Mouse (Mus musculus): ENCODE data around the gene Jhy. TPM values are rescaled to one million over a fixed set of nuclear protein-coding genes. Genes with fewer than 3 reads are reported as not detected.

Jhy gene
- polyA plus RNA-seq, 1 experiment from 2014 or later: 0.09 TPM

DNA sequence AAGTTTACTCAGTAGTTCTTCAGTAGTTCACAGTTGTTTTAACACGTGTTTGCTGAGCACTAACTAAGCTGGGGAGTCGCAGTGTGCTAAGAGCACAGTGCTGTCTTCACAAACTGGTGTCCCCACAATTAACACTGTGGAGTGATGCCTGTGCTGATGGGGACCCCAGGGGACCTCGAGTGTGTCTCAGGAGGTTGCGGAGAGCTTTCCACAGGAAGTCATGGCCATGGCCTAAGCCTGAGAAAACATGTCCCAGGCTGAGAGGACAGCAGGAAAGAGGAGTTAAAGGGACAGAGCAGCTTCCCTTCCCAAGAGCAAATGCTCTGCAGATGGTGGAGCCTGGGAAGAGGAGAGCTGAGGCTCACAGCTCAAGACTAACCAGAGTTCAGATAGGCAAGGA is 16.8 kb downstream of the Jhy start:
- ATAC-seq: no peak
- Histone ChIP-seq H3K4me3 (ENCODE audit: low read length) (no peak overlapping the region), H3K9ac (ENCODE audit: low read depth, low read length) (no peak overlapping the region), H3K27me3 (replicated peaks; ENCODE audit: control insufficient read depth, insufficient read depth, low read length) (no peaks in the 10 kb centered on the region), H3K4me1 (ENCODE audit: control insufficient read depth, insufficient read depth, low read length) (no peaks in the 10 kb centered on the region), H3K36me3 (ENCODE audit: control insufficient read depth, insufficient read depth, low read length) (no peaks in the 10 kb centered on the region), H3K9me3 (ENCODE audit: control insufficient read depth, low read length) (no peaks in the 10 kb centered on the region), H3K27ac (ENCODE audit: low read length) (no peak overlapping the region), H3K4me2 (ENCODE audit: low read depth, low read length) (no peak overlapping the region)
- WGBS: 51% methylated on average over 4 of the region's 4 CpGs

GRCm38 (mm10) chr9:40937425-40937824 is 26.5 kb downstream of the Jhy start:
- no peak for ATAC-seq
- Histone ChIP-seq H3K36me3 (ENCODE audit: control insufficient read depth, insufficient read depth, low read length) (no peaks in the 10 kb centered on the region), H3K9me3 (ENCODE audit: control insufficient read depth, low read length) (no peaks in the 10 kb centered on the region), H3K9ac (ENCODE audit: low read depth, low read length) (no peak overlapping the region), H3K27me3 (replicated peaks; ENCODE audit: control insufficient read depth, insufficient read depth, low read length) (no peaks in the 10 kb centered on the region), H3K4me1 (ENCODE audit: control insufficient read depth, insufficient read depth, low read length) (no peaks in the 10 kb centered on the region), H3K4me3 (ENCODE audit: low read length) (no peak overlapping the region), H3K27ac (ENCODE audit: low read length) (no peak overlapping the region), H3K4me2 (ENCODE audit: low read depth, low read length) (no peak overlapping the region)
- WGBS: 63% methylated on average over 7 of the region's 7 CpGs

DNA sequence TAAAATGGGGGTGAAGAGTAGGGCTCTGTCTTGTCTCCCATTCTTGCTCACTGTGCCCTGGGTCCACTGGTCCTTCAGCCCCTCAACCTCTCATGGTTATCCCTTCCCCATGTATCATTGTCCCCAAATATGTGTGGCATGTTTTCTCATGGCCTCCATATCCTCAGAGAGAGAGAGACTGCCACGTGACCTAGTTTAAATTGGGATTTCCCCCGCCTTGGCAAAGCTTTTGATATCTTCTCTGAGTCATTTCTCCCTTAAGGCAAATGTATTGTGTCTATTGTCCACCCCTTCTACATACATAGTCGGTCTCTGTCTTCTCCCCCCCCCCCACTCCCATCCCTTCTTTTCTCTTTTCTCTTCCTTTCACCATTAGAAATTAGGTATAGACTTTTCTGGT is 30.6 kb downstream of the Jhy start:
- H3K4me3 ChIP-seq (ENCODE audit: low read length): no peak overlapping the region
- ATAC-seq: no peak
- no peaks in the 10 kb centered on the region for H3K9me3 ChIP-seq (ENCODE audit: control insufficient read depth, low read length)
- H3K27me3 ChIP-seq (replicated peaks; ENCODE audit: control insufficient read depth, insufficient read depth, low read length): no peaks in the 10 kb centered on the region
- 72% methylated on average over 3 of the region's 3 CpGs for WGBS
- no peak overlapping the region for H3K27ac ChIP-seq (ENCODE audit: low read length)
- H3K36me3 ChIP-seq (ENCODE audit: control insufficient read depth, insufficient read depth, low read length): no peaks in the 10 kb centered on the region
- no peak overlapping the region for H3K9ac ChIP-seq (ENCODE audit: low read depth, low read length)
- no peaks in the 10 kb centered on the region for H3K4me1 ChIP-seq (ENCODE audit: control insufficient read depth, insufficient read depth, low read length)
- no peak overlapping the region for H3K4me2 ChIP-seq (ENCODE audit: low read depth, low read length)

- Histone ChIP-seq H3K4me1 (ENCODE audit: control insufficient read depth, insufficient read depth, low read length) (no peaks in the 10 kb centered on the region), H3K4me2 (ENCODE audit: low read depth, low read length) (no peak overlapping the region), H3K9me3 (ENCODE audit: control insufficient read depth, low read length) (no peaks in the 10 kb centered on the region), H3K9ac (ENCODE audit: low read depth, low read length) (no peak overlapping the region), H3K27me3 (replicated peaks; ENCODE audit: control insufficient read depth, insufficient read depth, low read length) (no peaks in the 10 kb centered on the region), H3K4me3 (ENCODE audit: low read length) (no peak overlapping the region), H3K36me3 (ENCODE audit: control insufficient read depth, insufficient read depth, low read length) (no peaks in the 10 kb centered on the region), H3K27ac (ENCODE audit: low read length) (no peak overlapping the region)
- no peak for ATAC-seq
- 79% methylated on average over 17 of the region's 17 CpGs for WGBS
These were observed 36.5 kb downstream of the Jhy start for GRCm38 (mm10) chr9:40927351-40927980.

- Histone ChIP-seq H3K27ac (ENCODE audit: low read length) (no peak overlapping the region), H3K27me3 (replicated peaks; ENCODE audit: control insufficient read depth, insufficient read depth, low read length) (no peaks in the 10 kb centered on the region), H3K4me1 (ENCODE audit: control insufficient read depth, insufficient read depth, low read length) (no peaks in the 10 kb centered on the region), H3K9me3 (ENCODE audit: control insufficient read depth, low read length) (no peaks in the 10 kb centered on the region), H3K9ac (ENCODE audit: low read depth, low read length) (no peak overlapping the region), H3K4me2 (ENCODE audit: low read depth, low read length) (no peak overlapping the region), H3K36me3 (ENCODE audit: control insufficient read depth, insufficient read depth, low read length) (no peaks in the 10 kb centered on the region), H3K4me3 (ENCODE audit: low read length) (no peak overlapping the region)
- no peak for ATAC-seq
- 71% methylated on average over 12 of the region's 12 CpGs for whole genome bisulfite sequencing
These were observed 45.9 kb downstream of the Jhy start for GRCm38 (mm10) chr9:40917871-40918613.

- no peak overlapping the region for H3K4me2 ChIP-seq (ENCODE audit: low read depth, low read length)
- no peak overlapping the region for H3K4me3 ChIP-seq (ENCODE audit: low read length)
- no peaks in the 10 kb centered on the region for H3K36me3 ChIP-seq (ENCODE audit: control insufficient read depth, insufficient read depth, low read length)
- ATAC-seq: no peak
- H3K9me3 ChIP-seq (ENCODE audit: control insufficient read depth, low read length): no peaks in the 10 kb centered on the region
- no peak overlapping the region for H3K27ac ChIP-seq (ENCODE audit: low read length)
- WGBS: 77% methylated on average over 7 of the region's 7 CpGs
- H3K4me1 ChIP-seq (ENCODE audit: control insufficient read depth, insufficient read depth, low read length): no peaks in the 10 kb centered on the region
- no peaks in the 10 kb centered on the region for H3K27me3 ChIP-seq (replicated peaks; ENCODE audit: control insufficient read depth, insufficient read depth, low read length)
- H3K9ac ChIP-seq (ENCODE audit: low read depth, low read length): no peak overlapping the region
These were observed 55.0 kb downstream of the Jhy start for GRCm38 (mm10) chr9:40908915-40909314.

GRCm38 (mm10) chr9:40908411-40908810 is 55.5 kb downstream of the Jhy start:
- no peaks in the 10 kb centered on the region for H3K4me1 ChIP-seq (ENCODE audit: control insufficient read depth, insufficient read depth, low read length)
- no peak overlapping the region for H3K27ac ChIP-seq (ENCODE audit: low read length)
- no peak for ATAC-seq
- 79% methylated on average over 8 of the region's 8 CpGs for WGBS
- H3K27me3 ChIP-seq (replicated peaks; ENCODE audit: control insufficient read depth, insufficient read depth, low read length): no peaks in the 10 kb centered on the region
- H3K36me3 ChIP-seq (ENCODE audit: control insufficient read depth, insufficient read depth, low read length): no peaks in the 10 kb centered on the region
- H3K9me3 ChIP-seq (ENCODE audit: control insufficient read depth, low read length): no peaks in the 10 kb centered on the region
- H3K4me2 ChIP-seq (ENCODE audit: low read depth, low read length): no peak overlapping the region
- H3K4me3 ChIP-seq (ENCODE audit: low read length): no peak overlapping the region
- no peak overlapping the region for H3K9ac ChIP-seq (ENCODE audit: low read depth, low read length)

DNA sequence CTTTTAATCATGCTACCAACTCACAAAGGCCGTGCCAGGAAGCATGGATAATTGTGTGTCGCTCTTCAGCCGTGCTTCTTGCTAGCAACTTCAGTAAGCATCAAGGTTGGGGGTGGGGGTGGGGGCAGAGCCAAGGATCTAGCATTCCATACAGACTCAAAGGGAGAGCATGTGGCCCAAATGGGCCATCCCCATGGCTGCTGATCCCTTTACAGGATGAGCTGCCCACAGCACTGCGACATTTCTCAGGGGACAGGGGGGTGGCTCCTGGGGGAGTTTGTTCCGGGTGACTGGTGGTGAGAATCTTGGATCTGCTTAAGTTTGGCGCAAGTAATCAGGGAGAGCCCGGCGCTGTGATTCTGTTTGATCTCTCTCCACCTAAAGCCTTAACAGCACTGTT is 56.5 kb downstream of the Jhy start:
- ATAC-seq: no peak
- H3K27me3 ChIP-seq (replicated peaks; ENCODE audit: control insufficient read depth, insufficient read depth, low read length): no peaks in the 10 kb centered on the region
- H3K4me1 ChIP-seq (ENCODE audit: control insufficient read depth, insufficient read depth, low read length): no peaks in the 10 kb centered on the region
- H3K27ac ChIP-seq (ENCODE audit: low read length): no peak overlapping the region
- no peak overlapping the region for H3K4me2 ChIP-seq (ENCODE audit: low read depth, low read length)
- H3K9ac ChIP-seq (ENCODE audit: low read depth, low read length): no peak overlapping the region
- no peaks in the 10 kb centered on the region for H3K9me3 ChIP-seq (ENCODE audit: control insufficient read depth, low read length)
- no peak overlapping the region for H3K4me3 ChIP-seq (ENCODE audit: low read length)
- H3K36me3 ChIP-seq (ENCODE audit: control insufficient read depth, insufficient read depth, low read length): no peaks in the 10 kb centered on the region
- 50% methylated on average over 8 of the region's 8 CpGs for WGBS

- no peaks in the 10 kb centered on the region for H3K4me1 ChIP-seq (ENCODE audit: control insufficient read depth, insufficient read depth, low read length)
- no peaks in the 10 kb centered on the region for H3K36me3 ChIP-seq (ENCODE audit: control insufficient read depth, insufficient read depth, low read length)
- 75% methylated on average over 6 of the region's 6 CpGs for WGBS
- H3K4me2 ChIP-seq (ENCODE audit: low read depth, low read length): no peak overlapping the region
- no peaks in the 10 kb centered on the region for H3K27me3 ChIP-seq (replicated peaks; ENCODE audit: control insufficient read depth, insufficient read depth, low read length)
- no peaks in the 10 kb centered on the region for H3K9me3 ChIP-seq (ENCODE audit: control insufficient read depth, low read length)
- H3K9ac ChIP-seq (ENCODE audit: low read depth, low read length): no peak overlapping the region
- no peak overlapping the region for H3K27ac ChIP-seq (ENCODE audit: low read length)
- no peak for ATAC-seq
- no peak overlapping the region for H3K4me3 ChIP-seq (ENCODE audit: low read length)
These were observed 71.5 kb downstream of the Jhy start for GRCm38 (mm10) chr9:40892456-40892855.
